ENCODE assay signal across 16 mouse cellular contexts in genomic region chr16:64803041-64803440, GRCm38 (mm10).
"Had no signal": no experiment of that assay in that cellular context is flagged by ENCODE, and none has a peak within 500 bp of the region (broad histone marks: within the 10 kb centered on the region; RNA-seq: fewer than 3 reads in every experiment).

No protein-coding gene starts in this region.

- DNase-seq: lung, postnatal 10 days; retina, postnatal 1 day; right cerebral cortex, postnatal 4 days; spleen, adult 18-20 months; thymus, adult 18-20 months; thymus, postnatal 14 days had no signal

- H3K4me3 ChIP-seq: intestine, embryonic 15.5 days; layer of hippocampus, adult 2 months; limb, embryonic 13.5 days; liver, embryonic 12.5 days; megakaryocyte, embryonic 14.5 days; midbrain, embryonic 12.5 days; neural tube, embryonic 13.5 days had no signal

- H3K27me3 ChIP-seq: intestine, embryonic 15.5 days; limb, embryonic 13.5 days; liver, embryonic 12.5 days; megakaryocyte, embryonic 14.5 days; midbrain, embryonic 12.5 days; neural tube, embryonic 13.5 days had no signal

- H3K9ac ChIP-seq: hindbrain, embryonic 14.5 days; intestine, embryonic 15.5 days; limb, embryonic 13.5 days; liver, embryonic 12.5 days; midbrain, embryonic 12.5 days; neural tube, embryonic 13.5 days had no signal

- H3K4me2 ChIP-seq: hindbrain, embryonic 14.5 days; intestine, embryonic 15.5 days; limb, embryonic 13.5 days; liver, embryonic 12.5 days; midbrain, embryonic 12.5 days; neural tube, embryonic 13.5 days had no signal

- H3K27ac ChIP-seq: hindbrain, embryonic 14.5 days; intestine, embryonic 15.5 days; layer of hippocampus, adult 2 months; limb, embryonic 13.5 days; liver, embryonic 12.5 days; macrophage; midbrain, embryonic 12.5 days; neural tube, embryonic 13.5 days had no signal

- H3K9me3 ChIP-seq: intestine, embryonic 15.5 days; limb, embryonic 13.5 days; liver, embryonic 12.5 days; neural tube, embryonic 13.5 days had no signal

- ATAC-seq: intestine, embryonic 15.5 days; liver, embryonic 12.5 days; midbrain, embryonic 16.5 days had no signal

- H3K4me1 ChIP-seq: intestine, embryonic 15.5 days; liver, embryonic 12.5 days; midbrain, embryonic 12.5 days; neural tube, embryonic 13.5 days had no signal
